19 mouse cellular contexts compared by ENCODE assay signal in genomic region chr11:35935645-35936044, GRCm38 (mm10). TPM values are rescaled to one million over a fixed set of nuclear protein-coding genes. Genes with fewer than 3 reads are reported as not detected.
A peak's percentile ranks its signal among the peaks of the same experiment; 100 is the strongest.
DNase-seq lines count a peak whose midpoint lies in the region; ATAC-seq and TF ChIP-seq lines count a peak whose summit lies in the region.
"Had no signal": no experiment of that assay in that cellular context is flagged by ENCODE, and none has a peak within 500 bp of the region (broad histone marks: within the 10 kb centered on the region; RNA-seq: fewer than 3 reads in every experiment).

No protein-coding gene starts in this region.

- peak; percentile 69 for DNase-seq in kidney, adult 11 months
- DNase-seq in kidney, postnatal 4 days: no peak
- peak; percentile 43 for DNase-seq in lung, postnatal 0 days (ENCODE audit: low spot score)
- DNase-seq in lung, postnatal 14 days: no peak
- peak; percentile 23 for DNase-seq in R1 (ENCODE audit: low read depth, low spot score)
- DNase-seq in kidney, postnatal 14 days: peak; percentile 66
- no peak for DNase-seq in spleen, postnatal 10 days (ENCODE audit: low spot score in 2 of 2)
- DNase-seq: adrenal gland, adult 2 months; cerebellum, adult 11 months; cerebellum, adult 9-11 months; gastrocnemius, postnatal 36 days; liver; thymus, adult 2 months had no signal

- 28% methylated on average over 3 of the region's 3 CpGs for WGBS in lung, postnatal 0 days

- H3K4me1 ChIP-seq in lung, postnatal 0 days (ENCODE audit: insufficient read depth, low read depth, low read length): peaks cover 8% of the 10 kb centered on the region

- no peak for TF ChIP-seq CTCF in lung, postnatal 0 days (IDR thresholded peaks at IDR 0.05)

- H3K36me3 ChIP-seq in lung, postnatal 0 days (ENCODE audit: insufficient read depth, low read length): no peaks in the 10 kb centered on the region
- H3K36me3 ChIP-seq: limb, embryonic 10.5 days had no signal

- H3K9ac ChIP-seq in lung, postnatal 0 days (replicated peaks; ENCODE audit: low read depth): no peak overlapping the region
- H3K9ac ChIP-seq: hindbrain, embryonic 14.5 days had no signal

- no peaks in the 10 kb centered on the region for H3K27me3 ChIP-seq in lung, postnatal 0 days (replicated peaks; ENCODE audit: insufficient read depth, low read length)

- H3K4me3 ChIP-seq in lung, postnatal 0 days (ENCODE audit: low read depth, low read length): no peak overlapping the region
- H3K4me3 ChIP-seq: limb, embryonic 10.5 days had no signal

- H3K4me2 ChIP-seq in lung, postnatal 0 days (replicated peaks; ENCODE audit: low read depth, low read length): no peak overlapping the region
- H3K4me2 ChIP-seq: hindbrain, embryonic 14.5 days; midbrain, embryonic 11.5 days had no signal

- peak overlapping the region; percentile 58; the same call in 1 of the 2 replicates for H3K27ac ChIP-seq in lung, postnatal 0 days (ENCODE audit: low read length)
- H3K27ac ChIP-seq: hindbrain, embryonic 14.5 days; limb, embryonic 10.5 days; macrophage; stomach, postnatal 0 days had no signal

- no peaks in the 10 kb centered on the region for H3K9me3 ChIP-seq in lung, postnatal 0 days (ENCODE audit: low read length)
- H3K9me3 ChIP-seq: limb, embryonic 10.5 days had no signal

- ATAC-seq in lung, postnatal 0 days: peak; percentile 40; the same call in 1 of the 2 replicates
- ATAC-seq: CD4-positive, CD25-positive, alpha-beta regulatory T cell, adult 4 months had no signal

- peak; percentile 85 for TF ChIP-seq EP300 in lung, postnatal 0 days (IDR thresholded peaks at IDR 0.05)

RNA-seq across cellular contexts. Expression of gene Wwc1, which starts 44.7 kb away (rescaled TPM):
- polyA plus RNA-seq in lung, postnatal 0 days (2015; fragmentation: Nextera tagmentation; extraction: Ambion mirVana): 22.1 and 31.0 TPM in 2 replicates

Comparison
In these comparisons a context has a peak if more than half of its experiments do, and no peak if none do; other contexts are left out.
1. DNase-seq: peak in kidney, adult 11 months (single experiment), lung, postnatal 0 days (single experiment), R1 (single experiment) and kidney, postnatal 14 days (single experiment); none in kidney, postnatal 4 days (0 of 2), lung, postnatal 14 days (single experiment) and spleen, postnatal 10 days (0 of 2).